Mouse (Mus musculus): ENCODE measurements at regions not wholly inside any gene's neighbourhood (a gene's known extent, or its start where the extent isn't known, plus 50 kb on each side); places are given as distances from the start of the nearest gene placed in this dataset.

GRCm38 (mm10) chr13:60535045-60535444 is 66.7 kb upstream of the Dapk1 start:
- H3K36me3 ChIP-seq (replicated peaks; ENCODE audit: low read length), result no peaks in the 10 kb centered on the region
- no peaks in the 10 kb centered on the region for H3K4me1 ChIP-seq
- H3K27me3 ChIP-seq (replicated peaks), result no peaks in the 10 kb centered on the region
- TF ChIP-seq FLI1 (IDR thresholded peaks at IDR 0.05; ENCODE audit: low read length), result no peak
- no peaks in the 10 kb centered on the region; the same call in 1 of the 2 replicates for H3K9me3 ChIP-seq
- H3K4me3 ChIP-seq (replicated peaks), result no peak overlapping the region

GRCm38 (mm10) chr13:60536725-60537124 is 65.0 kb upstream of the Dapk1 start:
- Histone ChIP-seq H3K9me3 (no peaks in the 10 kb centered on the region; the same call in 1 of the 2 replicates), H3K4me1 (no peaks in the 10 kb centered on the region), H3K27me3 (replicated peaks) (no peaks in the 10 kb centered on the region), H3K4me3 (replicated peaks) (no peak overlapping the region), H3K36me3 (replicated peaks; ENCODE audit: low read length) (no peaks in the 10 kb centered on the region)
- TF ChIP-seq GATA1 (IDR thresholded peaks at IDR 0.05; ENCODE audit: borderline replicate concordance, low read length) (no peak), FLI1 (IDR thresholded peaks at IDR 0.05; ENCODE audit: low read length) (no peak)

- Histone ChIP-seq H3K4me3 (replicated peaks) (no peak overlapping the region), H3K4me1 (no peaks in the 10 kb centered on the region), H3K36me3 (replicated peaks; ENCODE audit: low read length) (no peaks in the 10 kb centered on the region), H3K27me3 (replicated peaks) (no peaks in the 10 kb centered on the region), H3K9me3 (no peaks in the 10 kb centered on the region; the same call in 1 of the 2 replicates)
- TF ChIP-seq FLI1 (IDR thresholded peaks at IDR 0.05; ENCODE audit: low read length), result no peak
- no peak for TF ChIP-seq GATA1 (IDR thresholded peaks at IDR 0.05; ENCODE audit: borderline replicate concordance, low read length)
Observed at GRCm38 (mm10) chr13:60538110-60538509, 63.6 kb upstream of the Dapk1 start.

- Histone ChIP-seq H3K4me3 (replicated peaks) (no peak overlapping the region), H3K9me3 (no peaks in the 10 kb centered on the region; the same call in 1 of the 2 replicates), H3K4me1 (no peaks in the 10 kb centered on the region), H3K27me3 (replicated peaks) (no peaks in the 10 kb centered on the region), H3K36me3 (replicated peaks; ENCODE audit: low read length) (no peaks in the 10 kb centered on the region)
- TF ChIP-seq GATA1 (IDR thresholded peaks at IDR 0.05; ENCODE audit: borderline replicate concordance, low read length) (no peak), FLI1 (IDR thresholded peaks at IDR 0.05; ENCODE audit: low read length) (no peak)
Observed at GRCm38 (mm10) chr13:60541165-60541564, 60.6 kb upstream of the Dapk1 start.

- H3K4me1 ChIP-seq, result no peaks in the 10 kb centered on the region
- H3K9me3 ChIP-seq, result no peaks in the 10 kb centered on the region
- no peak for TF ChIP-seq GATA1 (IDR thresholded peaks at IDR 0.05; ENCODE audit: borderline replicate concordance, low read length)
- TF ChIP-seq FLI1 (IDR thresholded peaks at IDR 0.05; ENCODE audit: low read length), result no peak
- H3K27me3 ChIP-seq (replicated peaks), result no peaks in the 10 kb centered on the region
- H3K36me3 ChIP-seq (replicated peaks; ENCODE audit: low read length), result no peaks in the 10 kb centered on the region
- H3K4me3 ChIP-seq (replicated peaks), result no peak overlapping the region
Observed at GRCm38 (mm10) chr13:60544363-60544762, 57.4 kb upstream of the Dapk1 start.

- Histone ChIP-seq H3K9me3 (no peaks in the 10 kb centered on the region), H3K36me3 (replicated peaks; ENCODE audit: low read length) (no peaks in the 10 kb centered on the region), H3K4me1 (no peaks in the 10 kb centered on the region), H3K4me3 (replicated peaks) (no peak overlapping the region), H3K27me3 (replicated peaks) (no peaks in the 10 kb centered on the region)
- no peak for TF ChIP-seq FLI1 (IDR thresholded peaks at IDR 0.05; ENCODE audit: low read length)
- TF ChIP-seq GATA1 (IDR thresholded peaks at IDR 0.05; ENCODE audit: borderline replicate concordance, low read length), result no peak
Observed at GRCm38 (mm10) chr13:60545999-60546733, 55.6 kb upstream of the Dapk1 start.

All from megakaryocyte, embryonic 14.5 days (primary cell).